Mouse (Mus musculus) intestine, postnatal 0 days (tissue): ENCODE measurements around the gene Vmn1r39. TPM values are rescaled to one million over a fixed set of nuclear protein-coding genes. Genes with fewer than 3 reads are reported as not detected.
"Not testable (repeated sequence)": the region's sequence is repeated elsewhere in the genome, so short reads cannot be mapped to it uniquely, and the experiment has no call there.

ENCODE experiments used
- ATAC-seq: fragments of 200-750 bp; cut with Nextera tagmentation; 2 replicates; pipeline ENCODE4 v1.8.0; 2017; ENCODE audit warnings: mild to moderate bottlenecking, moderate TSS enrichment, moderate library complexity
- H3K27ac ChIP-seq: fragments of 300-500 bp; sonication (generic); 2 replicates; pipeline ENCODE4 v1.5.1; 2014; ENCODE audit warnings: mild to moderate bottlenecking, low read depth, low read length, moderate library complexity
- H3K27me3 ChIP-seq: fragments of 300-500 bp; sonication (generic); replicated peaks from 2 replicates; pipeline ENCODE4 v1.6.1; 2014; ENCODE audit warnings: low read length, mixed read lengths; ENCODE audit not compliant: control insufficient read depth, insufficient read depth
- H3K36me3 ChIP-seq: fragments of 300-500 bp; sonication (generic); 2 replicates; pipeline ENCODE4 v1.6.1; 2014; ENCODE audit warnings: mild to moderate bottlenecking, moderate library complexity; ENCODE audit not compliant: control insufficient read depth, insufficient read depth
- H3K4me1 ChIP-seq: fragments of 300-500 bp; sonication (generic); replicated peaks from 2 replicates; pipeline ENCODE4 v1.6.1; 2014; ENCODE audit warnings: antibody characterized with exemption, low read length, mixed read lengths; ENCODE audit not compliant: control insufficient read depth, insufficient read depth
- H3K4me2 ChIP-seq: fragments of 300-500 bp; sonication (generic); replicated peaks from 2 replicates; pipeline ENCODE4 v1.6.1; 2014; ENCODE audit warnings: low read depth, mild to moderate bottlenecking, moderate library complexity
- H3K4me3 ChIP-seq: fragments of 300-500 bp; sonication (generic); 2 replicates; pipeline ENCODE4 v1.5.1; 2014; ENCODE audit warnings: low read depth, low read length
- H3K9ac ChIP-seq: fragments of 300-500 bp; sonication (generic); 2 replicates; pipeline ENCODE4 v1.6.1; 2014; ENCODE audit warnings: mild to moderate bottlenecking, low read depth, low read length
- H3K9me3 ChIP-seq: fragments of 300-500 bp; sonication (generic); 2 replicates; pipeline ENCODE4 v1.6.1; 2016; ENCODE audit warnings: mixed run types; ENCODE audit not compliant: control insufficient read depth
- CTCF ChIP-seq: sonication (generic); IDR thresholded peaks from 2 replicates; pipeline ENCODE4 v1.5.1; 2016; ENCODE audit warnings: low read depth, mild to moderate bottlenecking, control low read depth, antibody characterized with exemption, moderate library complexity
- WGBS: fragments of 180-500 bp; shearing (Covaris S2); extraction: QIAGEN DNeasy Blood & Tissue Kit; methylation state at CpG from one replicate; pipeline ENCODE4 v1.1.7; 2014; 5-methylcytosine and 5-hydroxymethylcytosine counted together
- polyA plus RNA-seq: library from polyadenylated mRNA; unstranded; fragments of >200 nt; fragmentation: Nextera tagmentation; extraction: Ambion mirVana; gene quantifications from 2 replicates; pipeline ENCODE4 v1.2.1, GENCODE M21; 2015

The Vmn1r39 gene
- polyA plus RNA-seq, 1 experiment from 2014 or later = not detected

GRCm38 (mm10) chr6:66806311-66806710 lies 4.1 kb downstream of the Vmn1r39 start:
- ATAC-seq = no peak
- no peaks in the 10 kb centered on the region for H3K27me3 ChIP-seq
- H3K9ac ChIP-seq = no peak overlapping the region
- no peak for TF ChIP-seq CTCF
- no peaks in the 10 kb centered on the region for H3K9me3 ChIP-seq
- H3K27ac ChIP-seq = no peak overlapping the region
- no peak overlapping the region for H3K4me2 ChIP-seq
- H3K4me1 ChIP-seq = no peaks in the 10 kb centered on the region
- H3K4me3 ChIP-seq = no peak overlapping the region
- no peaks in the 10 kb centered on the region for H3K36me3 ChIP-seq
- WGBS = 69% methylated on average over 1 of the region's 1 CpGs

GRCm38 (mm10) chr6:66805713-66806112 lies 4.7 kb downstream of the Vmn1r39 start:
- Histone ChIP-seq H3K4me1 (no peaks in the 10 kb centered on the region), H3K36me3 (no peaks in the 10 kb centered on the region), H3K4me3 (no peak overlapping the region), H3K27ac (no peak overlapping the region), H3K4me2 (no peak overlapping the region), H3K27me3 (no peaks in the 10 kb centered on the region), H3K9ac (no peak overlapping the region), H3K9me3 (no peaks in the 10 kb centered on the region)
- TF ChIP-seq CTCF = no peak
- ATAC-seq = no peak
- WGBS = 86% methylated on average over 3 of the region's 3 CpGs

- H3K9me3 ChIP-seq, ATAC-seq, H3K36me3 ChIP-seq, H3K9ac ChIP-seq, H3K4me1 ChIP-seq, H3K27me3 ChIP-seq, H3K4me2 ChIP-seq, H3K4me3 ChIP-seq, H3K27ac ChIP-seq: not testable (repeated sequence)
These were observed 27.9 kb downstream of the Vmn1r39 start, which contains the start of gene Vmn1r38 for GRCm38 (mm10) chr6:66782527-66782926. Gene Vmn1r38, minus strand, starts transcription at chr6:66782627.

Other genes starting within 250 kb of the Vmn1r39 start
- gene Vmn1r33, start 192.3 kb downstream of the Vmn1r39 start, polyA plus RNA-seq = not detected in 2 replicates
- not detected in 2 replicates for gene Vmn1r34, start 166.7 kb downstream of the Vmn1r39 start, polyA plus RNA-seq
- not detected in 2 replicates for gene Vmn1r35, start 124.7 kb downstream of the Vmn1r39 start, polyA plus RNA-seq
- gene Vmn1r36, start 91.4 kb downstream of the Vmn1r39 start, polyA plus RNA-seq = not detected in 2 replicates
- gene Vmn1r37, start 81.2 kb downstream of the Vmn1r39 start, polyA plus RNA-seq = not detected in 2 replicates
- not detected in 2 replicates for gene Vmn1r38, start 28.0 kb downstream of the Vmn1r39 start, polyA plus RNA-seq
- 265 and 271 TPM in 2 replicates for gene Gng12, start 85.8 kb upstream of the Vmn1r39 start, polyA plus RNA-seq
- 68.1 and 74.0 TPM in 2 replicates for gene Gadd45a, start 226.8 kb upstream of the Vmn1r39 start, polyA plus RNA-seq